Mouse (Mus musculus) bone marrow macrophage, adult 2 months (primary cell): ENCODE measurements around the gene Gse1. TPM values are rescaled to one million over a fixed set of nuclear protein-coding genes. Genes with fewer than 3 reads are reported as not detected.

ENCODE experiments used
- H3K27ac ChIP-seq: 2 replicates; pipeline ENCODE4 v1.5.1; 2012; ENCODE audit warnings: low read depth, low read length; ENCODE audit not compliant: insufficient read depth
- H3K4me1 ChIP-seq: 2 replicates; pipeline ENCODE4 v1.6.1; 2012; ENCODE audit warnings: low read length; ENCODE audit not compliant: control insufficient read depth, insufficient read depth
- H3K4me3 ChIP-seq: 2 replicates; pipeline ENCODE4 v1.5.1; 2012; ENCODE audit warnings: mild to moderate bottlenecking, low read length, moderate library complexity; ENCODE audit not compliant: insufficient read depth
- CTCF ChIP-seq: IDR thresholded peaks from 2 replicates; pipeline ENCODE4 v1.5.1; 2012; ENCODE audit warnings: low read depth, mild to moderate bottlenecking, low read length, moderate library complexity
- POLR2A ChIP-seq: IDR thresholded peaks from 2 replicates; pipeline ENCODE4 v1.6.1; 2012; ENCODE audit warnings: mild to moderate bottlenecking, low read depth, low read length, borderline replicate concordance
- polyA plus RNA-seq: library from polyadenylated mRNA; stranded (reverse); fragments of >200 nt; gene quantifications from 2 replicates; pipeline ENCODE4 v1.2.4, GENCODE M21; 2012; ENCODE audit not compliant: missing spikeins, insufficient read depth, insufficient read length

The Gse1 gene
- polyA plus RNA-seq, 1 experiment = 15.1 TPM

- Histone ChIP-seq H3K4me1 (no peaks in the 10 kb centered on the region), H3K4me3 (no peak overlapping the region), H3K27ac (no peak overlapping the region)
- TF ChIP-seq CTCF = no peak
- no peak for TF ChIP-seq POLR2A
Measured at GRCm38 (mm10) chr8:120388246-120388645, 160.0 kb downstream of the Gse1 start.

GRCm38 (mm10) chr8:120390598-120390997 lies 162.3 kb downstream of the Gse1 start:
- no peaks in the 10 kb centered on the region for H3K4me1 ChIP-seq
- H3K27ac ChIP-seq = no peak overlapping the region
- TF ChIP-seq POLR2A (no peak), CTCF (no peak)
- H3K4me3 ChIP-seq = no peak overlapping the region

DNA sequence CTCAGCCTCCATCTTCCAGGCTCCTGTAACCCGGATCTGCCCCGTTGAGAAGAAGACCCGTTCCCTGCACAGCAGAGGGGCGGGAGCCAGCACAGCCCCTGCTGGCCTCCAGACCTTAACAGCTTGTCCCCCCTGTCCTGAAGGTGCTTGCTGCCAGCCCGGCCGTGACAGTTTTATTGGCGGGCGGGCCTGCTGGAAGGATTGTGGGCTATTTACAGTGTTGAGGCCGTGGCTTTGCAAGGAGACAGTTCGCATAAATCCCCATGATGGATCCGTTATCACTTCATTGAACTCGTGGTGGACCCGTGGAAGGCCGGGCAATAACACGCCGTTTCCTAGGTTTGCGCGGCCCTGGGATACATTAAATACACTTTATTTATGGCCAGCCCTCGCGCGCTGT lies 163.6 kb downstream of the Gse1 start:
- TF ChIP-seq CTCF (no peak), POLR2A (no peak)

GRCm38 (mm10) chr8:120393085-120393484 lies 164.8 kb downstream of the Gse1 start:
- TF ChIP-seq POLR2A = no peak
- TF ChIP-seq CTCF = no peak
- no peaks in the 10 kb centered on the region for H3K4me1 ChIP-seq
- no peak overlapping the region for H3K27ac ChIP-seq
- H3K4me3 ChIP-seq = no peak overlapping the region

More for the DNA sequence above, 163.6 kb downstream of the Gse1 start:
- no peak overlapping the region for H3K4me3 ChIP-seq
- H3K4me1 ChIP-seq = no peaks in the 10 kb centered on the region
- H3K27ac ChIP-seq = no peak overlapping the region

DNA sequence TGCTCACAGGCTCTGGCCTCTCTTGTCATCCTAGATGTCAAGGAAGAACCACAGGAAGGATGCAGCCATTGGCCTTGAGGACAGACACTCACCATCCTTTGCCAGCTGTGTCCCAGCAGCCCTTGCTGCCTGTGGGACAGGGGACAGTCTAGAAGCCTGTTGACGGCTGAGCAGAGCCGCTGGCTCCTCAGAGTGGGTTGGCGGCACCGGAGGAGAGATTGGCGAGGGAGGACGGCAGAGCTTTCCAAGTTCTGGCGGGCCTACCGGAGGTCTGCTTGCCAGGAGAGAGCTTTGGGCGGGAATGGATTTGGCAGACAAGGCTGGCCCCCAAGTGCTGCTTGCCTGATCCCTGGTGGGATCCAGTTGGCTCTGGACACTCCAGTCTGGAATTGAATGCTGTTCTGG lies 165.6 kb downstream of the Gse1 start:
- H3K27ac ChIP-seq = no peak overlapping the region
- TF ChIP-seq POLR2A (no peak), CTCF (no peak)
- H3K4me1 ChIP-seq = no peaks in the 10 kb centered on the region
- no peak overlapping the region for H3K4me3 ChIP-seq

DNA sequence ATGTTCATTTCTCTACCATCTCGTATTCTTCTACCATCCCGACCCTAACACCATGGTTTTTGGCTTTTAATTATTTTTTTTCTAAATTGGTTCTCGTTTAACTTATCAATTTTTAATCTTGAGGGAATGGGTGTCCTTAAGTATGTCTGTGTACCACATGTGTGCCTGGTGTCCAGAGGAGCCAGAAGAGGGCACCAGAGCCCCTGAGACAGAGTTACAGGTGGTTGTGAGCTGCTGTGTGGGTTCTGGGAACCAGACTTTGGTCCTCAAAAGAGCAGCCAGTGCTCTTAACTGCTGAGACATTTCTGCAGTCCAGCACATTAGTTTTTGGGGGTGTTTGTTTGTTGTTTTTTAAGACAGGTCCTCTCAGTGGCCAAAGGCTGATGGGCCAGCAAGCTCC lies 167.6 kb downstream of the Gse1 start:
- TF ChIP-seq POLR2A (no peak), CTCF (no peak)
- Histone ChIP-seq H3K27ac (no peak overlapping the region), H3K4me1 (no peaks in the 10 kb centered on the region), H3K4me3 (no peak overlapping the region)

- no peaks in the 10 kb centered on the region for H3K4me1 ChIP-seq
- H3K4me3 ChIP-seq = no peak overlapping the region
- no peak for TF ChIP-seq CTCF
- no peak for TF ChIP-seq POLR2A
- H3K27ac ChIP-seq = no peak overlapping the region
Measured at GRCm38 (mm10) chr8:120396756-120397155, 168.5 kb downstream of the Gse1 start.

DNA sequence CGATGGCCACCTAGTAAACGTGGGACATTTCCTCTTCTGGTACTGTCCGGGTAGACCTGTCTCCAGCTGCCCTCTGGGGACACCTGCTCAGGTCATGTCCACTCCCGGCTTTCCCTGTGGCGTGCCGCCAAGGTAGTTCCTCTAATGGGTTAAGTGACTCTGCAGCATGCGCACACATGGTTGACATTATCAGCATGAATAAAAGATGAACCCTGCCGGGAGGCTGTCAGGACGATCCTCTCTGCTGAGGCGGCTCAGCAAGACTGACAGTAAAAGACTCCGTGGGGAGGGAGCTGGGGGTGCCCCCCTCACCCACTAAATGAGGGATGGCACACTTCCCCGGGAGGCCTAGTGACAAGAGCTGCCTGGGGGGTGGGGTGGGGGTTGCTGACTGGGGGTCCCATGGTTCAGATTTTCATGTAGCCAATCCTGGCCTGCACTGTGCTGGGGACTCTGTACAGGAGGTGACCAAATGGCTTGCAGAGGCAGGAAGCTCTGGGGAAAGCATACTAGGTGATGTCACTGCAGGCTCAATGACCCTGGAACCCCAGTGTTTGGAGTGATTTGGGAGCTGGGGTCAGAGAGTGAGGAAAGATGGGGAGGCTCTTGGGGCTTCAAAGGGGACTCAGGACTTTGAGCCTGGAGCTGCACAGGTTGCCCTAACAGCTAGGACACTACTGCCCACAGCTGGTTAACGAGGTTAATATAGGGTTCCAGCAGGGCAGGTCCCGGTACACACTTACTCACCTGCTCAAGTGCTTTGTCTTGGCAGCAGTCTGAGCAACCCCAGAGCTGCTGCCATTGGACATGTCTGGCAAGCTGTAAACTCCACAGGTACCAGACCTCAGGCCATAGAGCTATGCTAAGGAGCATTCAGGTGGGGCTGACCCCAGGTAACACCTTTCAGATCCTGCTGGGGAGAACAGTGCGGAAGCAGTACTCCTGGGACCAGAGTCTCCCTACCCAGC lies 169.5 kb downstream of the Gse1 start:
- TF ChIP-seq POLR2A = no peak
- TF ChIP-seq CTCF = no peak
- no peak overlapping the region for H3K27ac ChIP-seq
- H3K4me3 ChIP-seq = no peak overlapping the region
- H3K4me1 ChIP-seq = no peaks in the 10 kb centered on the region

- no peaks in the 10 kb centered on the region for H3K4me1 ChIP-seq
Measured at GRCm38 (mm10) chr8:120399212-120399934, 171.1 kb downstream of the Gse1 start.

GRCm38 (mm10) chr8:120401216-120401615 lies 173.0 kb downstream of the Gse1 start:
- Histone ChIP-seq H3K4me3 (no peak overlapping the region), H3K4me1 (peaks cover 2% of the 10 kb centered on the region; the same call in 1 of the 2 replicates), H3K27ac (no peak overlapping the region)
- no peak for TF ChIP-seq POLR2A
- TF ChIP-seq CTCF = no peak

More at GRCm38 (mm10) chr8:120399212-120399934, 171.1 kb downstream of the Gse1 start:
- H3K4me3 ChIP-seq = no peak overlapping the region
- no peak for TF ChIP-seq CTCF
- TF ChIP-seq POLR2A = no peak
- H3K27ac ChIP-seq = no peak overlapping the region
